Mouse (Mus musculus) stomach, postnatal 0 days (tissue): ENCODE results near the gene Os9.

Experiments
- CTCF ChIP-seq: IDR thresholded peaks from 2 replicates; pipeline ENCODE4 v1.5.1; 2016; ENCODE audit warnings: antibody characterized with exemption, low read depth, mild to moderate bottlenecking, moderate library complexity
- EP300 ChIP-seq: optimal IDR thresholded peaks from 2 replicates; pipeline ENCODE3; 2016; ENCODE audit warnings: antibody characterized with exemption

- no peak for TF ChIP-seq CTCF
- TF ChIP-seq EP300: no peak
Observed at GRCm38 (mm10) chr10:127085052-127085451, 35.9 kb downstream of the Os9 start.
